Mouse (Mus musculus): Measurements from ENCODE around the gene Olfr224. TPM values are rescaled to one million over a fixed set of nuclear protein-coding genes. Genes with fewer than 3 reads are reported as not detected.
"Not testable (repeated sequence)": the region's sequence is repeated elsewhere in the genome, so short reads cannot be mapped to it uniquely, and the experiment has no call there.

The Olfr224 gene
- total RNA-seq (2015): not detected in 2 replicates
- total RNA-seq (2017): not detected in 2 replicates

- no peak for ATAC-seq (replicated peaks; ENCODE audit: poor library complexity)
These were observed at the start of gene Olfr224 for GRCm38 (mm10) chr11:58570405-58570804. Gene Olfr224 (minus strand): TSS chr11:58570553.

- no peak for ATAC-seq (replicated peaks; ENCODE audit: poor library complexity)
These were observed 48.4 kb upstream of the Olfr224 start for GRCm38 (mm10) chr11:58618793-58619192.

GRCm38 (mm10) chr11:58618369-58618768 is 48.0 kb upstream of the Olfr224 start:
- ATAC-seq (replicated peaks; ENCODE audit: poor library complexity): no peak

- ATAC-seq (replicated peaks; ENCODE audit: poor library complexity): no peak
These were observed 45.6 kb upstream of the Olfr224 start, which contains the start of gene 2210407C18Rik for GRCm38 (mm10) chr11:58615975-58616374. Gene 2210407C18Rik (minus strand): TSS chr11:58616075.

GRCm38 (mm10) chr11:58614526-58614925 is 44.2 kb upstream of the Olfr224 start:
- ATAC-seq (replicated peaks; ENCODE audit: poor library complexity): no peak

GRCm38 (mm10) chr11:58613359-58613758 is 43.0 kb upstream of the Olfr224 start:
- no peak for ATAC-seq (replicated peaks; ENCODE audit: poor library complexity)

- no peak for ATAC-seq (replicated peaks; ENCODE audit: poor library complexity)
These were observed 36.7 kb upstream of the Olfr224 start for GRCm38 (mm10) chr11:58607030-58607429.

GRCm38 (mm10) chr11:58606177-58606919 is 36.0 kb upstream of the Olfr224 start:
- 0 out of 2 replicates have a peak, but pooled peaks have one; percentile 26 for ATAC-seq (replicated peaks; ENCODE audit: poor library complexity)

GRCm38 (mm10) chr11:58605228-58605627 is 34.9 kb upstream of the Olfr224 start:
- ATAC-seq (replicated peaks; ENCODE audit: poor library complexity): no peak

GRCm38 (mm10) chr11:58604688-58605087 is 34.3 kb upstream of the Olfr224 start:
- 0 out of 2 replicates have a peak, but pooled peaks have one; percentile 14 for ATAC-seq (replicated peaks; ENCODE audit: poor library complexity)

- 0 out of 2 replicates have a peak, but pooled peaks have one; percentile 31 for ATAC-seq (replicated peaks; ENCODE audit: poor library complexity)
These were observed 32.6 kb upstream of the Olfr224 start for GRCm38 (mm10) chr11:58602800-58603560.

GRCm38 (mm10) chr11:58602062-58602461 is 31.7 kb upstream of the Olfr224 start:
- ATAC-seq (replicated peaks; ENCODE audit: poor library complexity): no peak

GRCm38 (mm10) chr11:58597837-58598236 is 27.5 kb upstream of the Olfr224 start:
- no peak for ATAC-seq (replicated peaks; ENCODE audit: poor library complexity)

- ATAC-seq (replicated peaks; ENCODE audit: poor library complexity): no peak
These were observed 24.5 kb upstream of the Olfr224 start, which contains the start of gene Olfr324 for GRCm38 (mm10) chr11:58594814-58595213. Gene Olfr324 (plus strand): TSS chr11:58595114.

- no peak for ATAC-seq (replicated peaks; ENCODE audit: poor library complexity)
These were observed 18.4 kb upstream of the Olfr224 start for GRCm38 (mm10) chr11:58588620-58589250.

- peak; percentile 93 for ATAC-seq (replicated peaks; ENCODE audit: poor library complexity)
These were observed 17.6 kb upstream of the Olfr224 start for GRCm38 (mm10) chr11:58587898-58588348.

GRCm38 (mm10) chr11:58578636-58579035 is 8.3 kb upstream of the Olfr224 start:
- no peak for ATAC-seq (replicated peaks; ENCODE audit: poor library complexity)

GRCm38 (mm10) chr11:58577430-58577829 is 7.1 kb upstream of the Olfr224 start, which contains the start of gene Olfr325:
Gene Olfr325 (plus strand): TSS chr11:58577730.
- ATAC-seq (replicated peaks; ENCODE audit: poor library complexity): no peak

GRCm38 (mm10) chr11:58555536-58555935 is 14.8 kb downstream of the Olfr224 start, which contains the start of gene Olfr328:
Gene Olfr328 (minus strand): TSS chr11:58555636.
- no peak for ATAC-seq (replicated peaks; ENCODE audit: poor library complexity)

- no peak for ATAC-seq (replicated peaks; ENCODE audit: poor library complexity)
These were observed 24.0 kb downstream of the Olfr224 start, which contains the start of gene Olfr329-ps for GRCm38 (mm10) chr11:58546322-58546721. Gene Olfr329-ps (minus strand): TSS chr11:58546422.

- ATAC-seq (replicated peaks; ENCODE audit: poor library complexity): not testable (repeated sequence)
These were observed 35.6 kb downstream of the Olfr224 start, which contains the start of gene Olfr330 for GRCm38 (mm10) chr11:58534736-58535135. Gene Olfr330 (minus strand): TSS chr11:58534836.

Measured in megakaryocyte progenitor cell, adult 5-6 weeks (primary cell).